Mouse (Mus musculus): ENCODE data around the gene Anxa4.

The Anxa4 gene

DNA sequence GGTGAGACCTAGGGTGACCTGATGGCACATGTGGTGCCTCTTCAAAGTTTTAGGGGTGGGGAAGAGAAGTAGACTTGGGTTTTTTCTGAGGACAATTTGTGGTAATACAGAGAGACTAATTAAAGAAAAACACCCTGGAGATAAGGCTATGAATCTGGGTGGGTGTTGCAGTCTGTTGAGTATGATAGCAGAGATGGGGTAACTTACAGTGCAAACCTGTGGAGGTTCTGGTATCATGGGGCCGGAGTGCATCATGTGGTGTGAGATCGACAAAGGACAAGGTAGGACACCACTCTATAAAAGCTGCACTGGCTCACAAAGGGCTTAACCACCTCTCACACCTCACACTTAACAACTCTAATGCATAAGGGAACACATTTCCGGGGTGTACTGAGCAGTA lies 103.7 kb downstream of the Anxa4 start:
- Histone ChIP-seq H3K36me3 (ENCODE audit: control insufficient read depth, insufficient read depth, low read length, poor library complexity, severe bottlenecking) (peaks cover 3% of the 10 kb centered on the region; the same call in 1 of the 2 replicates), H3K27me3 (ENCODE audit: control insufficient read depth, insufficient read depth, low read length, poor library complexity, severe bottlenecking) (no peaks in the 10 kb centered on the region)
- no peak for DNase-seq (ENCODE audit: low read depth, low spot score)

DNA sequence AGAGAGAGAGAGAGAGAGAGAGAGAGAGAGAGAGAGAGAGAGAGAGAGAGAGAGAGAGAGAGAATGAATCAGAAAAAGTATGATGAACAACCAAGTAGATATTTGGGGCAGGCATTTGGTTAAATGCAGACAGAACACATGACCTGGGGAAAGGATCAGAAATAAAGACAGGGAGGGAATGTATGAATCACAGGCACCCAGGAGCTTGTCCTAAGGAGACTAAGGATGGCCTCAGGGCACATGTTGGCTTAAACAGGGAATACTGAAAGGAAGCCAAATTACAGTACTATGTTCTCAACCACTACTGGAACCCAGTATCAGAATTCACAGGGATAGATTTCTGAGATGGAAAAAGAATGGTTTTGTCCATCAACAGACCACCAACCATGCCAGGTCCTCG lies 106.4 kb downstream of the Anxa4 start:
- no peak for DNase-seq (ENCODE audit: low read depth, low spot score)
- H3K27me3 ChIP-seq (ENCODE audit: control insufficient read depth, insufficient read depth, low read length, poor library complexity, severe bottlenecking) = no peaks in the 10 kb centered on the region
- no peaks in the 10 kb centered on the region for H3K36me3 ChIP-seq (ENCODE audit: control insufficient read depth, insufficient read depth, low read length, poor library complexity, severe bottlenecking)
